Mouse (Mus musculus) spleen, adult 2 months (tissue): Measurements from ENCODE around the gene Lrrc29. TPM values are rescaled to one million over a fixed set of nuclear protein-coding genes. Genes with fewer than 3 reads are reported as not detected.

Experiments used
- DNase-seq, 2 experiments: peaks; one replicate each; pipeline versions ENCODE4 v3.0.0 to v3.0.0-alpha.2; 2012 to 2021; ENCODE audit warnings: low spot score in 2 of 2, low read depth in 1 of 2
- H3K27ac ChIP-seq: fragments of 200-500 bp; 2 replicates; pipeline ENCODE4 v1.5.1; 2012; ENCODE audit warnings: low read length, inconsistent platforms; ENCODE audit not compliant: insufficient read depth
- H3K27me3 ChIP-seq: fragments of 200-500 bp; 2 replicates; pipeline ENCODE4 v1.6.1; 2012; ENCODE audit warnings: mild to moderate bottlenecking, moderate library complexity, low read length, inconsistent platforms; ENCODE audit not compliant: control insufficient read depth, insufficient read depth
- H3K36me3 ChIP-seq: fragments of 200-500 bp; 2 replicates; pipeline ENCODE4 v1.6.1; 2012; ENCODE audit warnings: mild to moderate bottlenecking, low read length, inconsistent platforms; ENCODE audit not compliant: control insufficient read depth, insufficient read depth
- H3K4me1 ChIP-seq: fragments of 200-500 bp; 2 replicates; pipeline ENCODE4 v1.6.1; 2011; ENCODE audit warnings: inconsistent platforms; ENCODE audit not compliant: control insufficient read depth, insufficient read depth, insufficient read length
- H3K4me3 ChIP-seq: fragments of 200-500 bp; 2 replicates; pipeline ENCODE4 v1.5.1; 2011; ENCODE audit warnings: mild to moderate bottlenecking, inconsistent platforms; ENCODE audit not compliant: insufficient read depth, insufficient read length; ENCODE audit errors: extremely low read depth
- CTCF ChIP-seq: fragments of 200-500 bp; IDR thresholded peaks from 2 replicates; pipeline ENCODE4 v1.5.1; 2011; ENCODE audit warnings: mild to moderate bottlenecking, inconsistent platforms; ENCODE audit not compliant: insufficient read depth, insufficient read length, insufficient replicate concordance; ENCODE audit errors: extremely low read depth
- POLR2A ChIP-seq: fragments of 200-500 bp; IDR thresholded peaks from 2 replicates; pipeline ENCODE4 v1.6.1; 2011; ENCODE audit warnings: low read depth, low read length, inconsistent platforms
- WGBS: fragments of 180-500 bp; shearing (Covaris S2); methylation state at CpG from one replicate; pipeline ENCODE4 v1.1.7; 2018; 5-methylcytosine and 5-hydroxymethylcytosine counted together
- polyA plus RNA-seq: library from polyadenylated mRNA; depleted of rRNA; stranded (reverse); fragments of >200 nt; gene quantifications from 2 replicates; pipeline ENCODE4 v1.2.3, GENCODE M21; 2012

The Lrrc29 gene
- polyA plus RNA-seq, 1 experiment: 9.2 TPM

DNA sequence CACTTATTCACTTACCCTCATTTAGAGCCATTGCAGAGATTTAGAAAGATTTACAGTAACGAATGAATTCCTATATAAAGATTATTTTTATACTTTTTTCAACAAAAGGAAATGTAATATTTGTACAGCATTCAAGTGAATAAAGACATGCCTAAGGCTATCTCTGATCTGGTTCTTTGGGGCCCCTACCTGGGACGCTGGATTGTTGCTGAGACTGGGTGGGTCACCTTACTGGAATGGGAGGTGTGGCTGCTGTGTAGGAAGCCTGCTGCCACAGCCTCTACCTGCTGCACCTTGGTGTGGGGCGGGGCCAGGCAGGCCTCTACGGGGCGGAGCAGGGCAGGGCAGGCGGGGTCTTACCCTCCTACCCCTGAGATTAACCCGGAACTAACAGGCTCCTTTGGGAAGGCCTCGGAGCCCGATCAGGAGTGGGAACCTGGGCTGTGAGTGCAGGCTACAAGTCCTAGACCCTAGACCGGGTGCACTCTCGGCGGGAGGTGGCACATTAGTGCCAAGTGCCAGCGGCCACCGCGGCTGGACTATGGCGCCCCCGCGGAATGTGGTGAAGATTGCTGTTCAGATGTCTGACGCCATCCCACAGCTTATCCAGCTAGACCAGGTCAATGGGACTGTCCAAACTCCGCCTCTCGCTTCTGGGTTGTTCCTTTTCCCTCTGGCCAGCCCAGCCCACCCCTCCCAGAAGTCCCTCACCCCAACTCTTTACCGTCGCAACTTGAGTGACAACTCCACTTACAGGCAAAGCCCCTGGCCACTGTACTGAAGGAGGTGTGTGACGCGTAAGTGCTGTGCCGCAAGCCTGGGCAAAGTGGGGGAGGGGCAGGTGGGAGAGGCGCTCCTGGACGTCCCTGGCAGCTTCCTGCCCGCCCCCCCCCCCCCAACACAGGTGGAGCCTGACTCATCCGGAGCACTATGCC lies 20.6 kb downstream of the Lrrc29 start, which contains the start of gene Elmo3:
TSS of gene Elmo3 (plus strand) at position 391 of the 935 bp plus-strand sequence.
- 21% methylated on average over 30 of the region's 30 CpGs for WGBS
- Histone ChIP-seq H3K27ac (peak within 1 kb of the TSS; percentile 31), H3K36me3 (peaks cover 31% of the 10 kb centered on the region), H3K4me1 (no peaks in the 10 kb centered on the region; the same call in 1 of the 2 replicates), H3K27me3 (no peaks in the 10 kb centered on the region), H3K4me3 (peak within 1 kb of the TSS; percentile 48)
- no peak for DNase-seq
- TF ChIP-seq POLR2A: no peak
- no peak for TF ChIP-seq CTCF

DNA sequence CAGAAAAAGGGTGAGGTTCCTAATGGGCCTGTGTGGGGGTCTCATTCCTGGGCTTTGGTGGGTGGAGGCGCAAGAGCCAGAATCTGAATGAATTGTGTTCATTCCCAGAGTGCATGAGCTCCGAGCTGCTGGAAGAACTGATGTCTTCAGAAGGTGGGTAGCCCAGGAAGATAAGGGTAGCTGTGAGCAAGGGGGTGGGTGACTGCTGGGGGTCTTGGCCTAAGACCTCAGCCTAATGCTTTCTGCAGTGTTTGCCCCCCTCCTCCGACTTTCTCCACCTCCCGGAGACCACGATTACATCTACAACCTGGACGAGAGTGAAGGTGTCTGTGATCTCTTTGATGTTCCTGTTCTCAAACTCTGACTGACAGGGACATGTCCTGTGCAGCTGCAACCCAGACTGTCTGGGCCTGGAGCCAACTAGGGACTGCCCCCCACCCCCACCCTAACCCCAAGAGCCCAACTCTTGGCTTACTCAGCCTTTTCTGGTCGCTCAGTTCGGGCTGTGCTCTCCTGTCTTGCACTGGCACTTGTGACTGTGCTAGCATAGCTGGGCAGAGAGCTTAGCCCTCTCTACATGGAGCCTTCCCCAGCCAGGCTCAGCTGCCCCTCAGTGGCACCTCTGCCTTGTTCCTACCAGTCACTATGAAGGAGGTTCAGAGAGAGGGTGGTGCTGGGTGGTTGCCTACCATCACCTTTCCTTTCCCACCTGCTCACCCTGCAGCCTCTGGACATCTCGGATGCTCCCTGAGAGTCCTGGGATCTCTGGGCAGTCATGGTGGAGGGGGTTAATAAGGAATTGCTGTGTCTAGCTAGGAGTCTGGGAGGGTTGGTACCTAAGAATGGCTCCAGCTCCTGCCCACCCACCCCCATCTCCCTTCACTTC lies 21.5 kb downstream of the Lrrc29 start:
- H3K36me3 ChIP-seq: peaks cover 37% of the 10 kb centered on the region
- no peaks in the 10 kb centered on the region; the same call in 1 of the 2 replicates for H3K4me1 ChIP-seq
- no peak for TF ChIP-seq CTCF
- TF ChIP-seq POLR2A: no peak
- 50% methylated on average over 9 of the region's 9 CpGs for WGBS
- no peak overlapping the region for H3K4me3 ChIP-seq
- peak overlapping the region; percentile 12; the same call in 1 of the 2 replicates for H3K27ac ChIP-seq
- no peaks in the 10 kb centered on the region for H3K27me3 ChIP-seq
- DNase-seq: no peak

DNA sequence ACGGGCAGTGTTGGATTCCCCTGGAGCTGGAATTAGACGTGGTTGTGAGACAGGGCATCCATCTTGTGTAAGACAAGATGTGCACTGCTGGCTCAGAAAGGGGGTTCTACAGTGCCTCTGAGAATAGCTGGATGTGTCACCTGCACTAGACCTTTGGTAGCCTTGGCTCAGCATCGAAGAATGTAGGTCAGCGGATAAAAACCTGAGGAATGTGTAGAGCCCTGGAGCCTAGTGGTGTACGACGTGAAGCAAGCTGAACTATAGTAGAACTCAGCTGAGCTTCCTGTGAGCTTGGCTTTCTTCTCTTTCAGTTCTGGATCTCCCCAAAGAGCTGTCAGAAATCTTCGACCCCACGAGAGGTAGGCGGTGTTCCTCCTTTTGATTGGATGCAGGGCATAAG lies 22.2 kb downstream of the Lrrc29 start:
- peaks cover 1% of the 10 kb centered on the region; the same call in 1 of the 2 replicates for H3K4me1 ChIP-seq
- H3K27me3 ChIP-seq: no peaks in the 10 kb centered on the region
- no peak for DNase-seq
- peaks cover 39% of the 10 kb centered on the region for H3K36me3 ChIP-seq
- H3K4me3 ChIP-seq: no peak overlapping the region
- 77% methylated on average over 9 of the region's 9 CpGs for WGBS
- no peak for TF ChIP-seq POLR2A
- TF ChIP-seq CTCF: no peak
- no peak overlapping the region for H3K27ac ChIP-seq

DNA sequence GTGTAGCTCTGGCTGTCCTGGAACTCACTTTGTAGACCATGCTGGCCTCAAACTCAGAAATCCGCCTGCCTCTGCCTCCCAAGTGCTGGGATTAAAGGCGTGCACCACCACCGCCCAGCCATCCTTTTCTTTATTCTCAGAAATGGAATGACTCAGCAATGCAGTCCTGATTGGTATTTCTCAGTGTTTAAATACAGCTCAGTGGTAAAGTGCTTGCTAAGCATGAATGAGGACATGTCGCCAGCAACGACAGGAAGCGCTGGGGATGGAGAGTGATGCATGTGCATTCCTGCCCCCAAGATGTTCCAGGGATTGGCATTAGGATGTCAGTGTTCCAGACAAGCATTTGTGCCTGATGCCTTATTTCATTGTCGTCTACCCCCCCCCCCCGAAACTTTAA lies 22.7 kb downstream of the Lrrc29 start:
- TF ChIP-seq CTCF: no peak
- no peak for TF ChIP-seq POLR2A
- Histone ChIP-seq H3K36me3 (peaks cover 37% of the 10 kb centered on the region), H3K4me1 (peaks cover 6% of the 10 kb centered on the region; the same call in 1 of the 2 replicates), H3K27ac (no peak overlapping the region), H3K27me3 (no peaks in the 10 kb centered on the region), H3K4me3 (no peak overlapping the region)
- 73% methylated on average over 8 of the region's 8 CpGs for WGBS
- DNase-seq: no peak

DNA sequence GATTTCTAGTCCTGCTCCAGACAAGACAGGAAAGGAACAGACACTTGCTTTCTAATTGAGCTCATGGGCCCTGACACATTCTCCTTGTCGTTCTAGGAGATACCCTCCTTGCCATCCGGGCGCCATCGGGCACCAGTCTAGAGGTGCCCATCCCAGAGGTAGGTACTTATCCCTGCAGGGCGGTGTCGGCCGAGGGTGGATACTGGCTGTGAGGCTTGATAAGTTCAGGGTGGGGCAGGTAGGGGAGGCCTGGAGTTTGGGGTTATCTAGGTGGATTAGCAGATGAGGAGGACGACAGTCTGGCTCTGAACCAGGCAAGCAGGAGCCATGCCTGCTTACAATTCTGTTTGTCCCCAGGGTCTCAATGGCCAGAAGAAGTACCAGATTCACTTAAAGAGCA lies 26.1 kb downstream of the Lrrc29 start:
- Histone ChIP-seq H3K27ac (no peak overlapping the region; the same call in 1 of the 2 replicates), H3K36me3 (peaks cover 37% of the 10 kb centered on the region), H3K27me3 (no peaks in the 10 kb centered on the region), H3K4me1 (peaks cover 10% of the 10 kb centered on the region; the same call in 1 of the 2 replicates), H3K4me3 (no peak overlapping the region)
- DNase-seq: no peak
- TF ChIP-seq POLR2A (no peak), CTCF (no peak)
- WGBS: 85% methylated on average over 8 of the region's 8 CpGs
